Mouse (Mus musculus) thymus, adult 2 months (tissue): ENCODE results near the gene Stn1. TPM values are rescaled to one million over a fixed set of nuclear protein-coding genes. Genes with fewer than 3 reads are reported as not detected.

Experiments
- DNase-seq: peaks from one replicate; pipeline ENCODE4 v3.0.0; 2021
- H3K27ac ChIP-seq: fragments of 200-500 bp; 2 replicates; pipeline ENCODE4 v1.5.1; 2012; ENCODE audit warnings: low read length, control low read depth; ENCODE audit not compliant: control insufficient read depth, insufficient read depth
- H3K27me3 ChIP-seq: fragments of 200-500 bp; 2 replicates; pipeline ENCODE4 v1.6.1; 2012; ENCODE audit warnings: mild to moderate bottlenecking, low read length, moderate library complexity, mixed read lengths; ENCODE audit not compliant: control insufficient read depth, insufficient read depth
- H3K36me3 ChIP-seq: fragments of 200-500 bp; 2 replicates; pipeline ENCODE4 v1.6.1; 2012; ENCODE audit warnings: mild to moderate bottlenecking, low read length, moderate library complexity; ENCODE audit not compliant: control insufficient read depth, insufficient read depth
- H3K4me1 ChIP-seq: fragments of 200-500 bp; replicated peaks from 2 replicates; pipeline ENCODE4 v1.6.1; 2012; ENCODE audit warnings: low read length; ENCODE audit not compliant: control insufficient read depth, insufficient read depth
- H3K4me3 ChIP-seq: fragments of 200-500 bp; 2 replicates; pipeline ENCODE4 v1.5.1; 2012; ENCODE audit warnings: mild to moderate bottlenecking, low read length, control low read depth, moderate library complexity; ENCODE audit not compliant: control insufficient read depth, insufficient read depth
- CTCF ChIP-seq: fragments of 200-500 bp; IDR thresholded peaks from 2 replicates; pipeline ENCODE4 v1.5.1; 2012; ENCODE audit warnings: mild to moderate bottlenecking, control low read depth, low read length, moderate library complexity, borderline replicate concordance; ENCODE audit not compliant: control insufficient read depth, poor library complexity, insufficient read depth; ENCODE audit errors: extremely low read depth
- POLR2A ChIP-seq: fragments of 200-500 bp; IDR thresholded peaks from 2 replicates; pipeline ENCODE4 v1.6.1; 2012; ENCODE audit warnings: mild to moderate bottlenecking, low read length, control low read depth, moderate library complexity; ENCODE audit not compliant: control insufficient read depth, poor library complexity, insufficient read depth; ENCODE audit errors: extremely low read depth
- WGBS: fragments of 180-500 bp; shearing (Covaris S2); methylation state at CpG from one replicate; pipeline ENCODE4 v1.1.7; 2018; 5-methylcytosine and 5-hydroxymethylcytosine counted together
- polyA plus RNA-seq: library from polyadenylated mRNA; depleted of rRNA; stranded (reverse); fragments of >200 nt; gene quantifications from 2 replicates; pipeline ENCODE4 v1.2.3, GENCODE M21; 2012

The Stn1 gene
- polyA plus RNA-seq, 1 experiment: 24.8 TPM

DNA sequence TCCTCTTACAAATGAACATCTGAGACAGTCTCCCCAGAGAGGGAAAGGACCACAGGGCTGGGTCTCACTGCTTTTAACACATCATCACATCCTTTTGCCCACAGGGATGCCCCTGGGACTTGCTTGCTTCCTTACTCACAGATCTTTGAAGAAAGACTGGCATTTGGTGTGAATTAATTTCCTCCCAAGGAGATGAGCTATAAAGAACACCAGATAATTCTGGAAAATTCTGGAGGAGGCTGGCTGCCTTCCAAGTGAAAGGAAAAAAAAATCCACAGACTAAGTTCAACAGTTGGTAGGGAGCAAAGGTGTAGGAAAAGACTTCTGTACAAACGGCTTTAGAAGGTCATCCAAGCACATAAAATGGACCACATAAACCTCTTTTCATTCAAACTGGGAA, 3.2 kb downstream of the Stn1 start:
- Histone ChIP-seq H3K4me3 (no peak overlapping the region), H3K27ac (no peak overlapping the region), H3K27me3 (no peaks in the 10 kb centered on the region), H3K4me1 (peaks cover 31% of the 10 kb centered on the region), H3K36me3 (no peaks in the 10 kb centered on the region)
- no peak for DNase-seq
- 88% methylated on average over 1 of the region's 1 CpGs for WGBS
- no peak for TF ChIP-seq CTCF
- no peak for TF ChIP-seq POLR2A

DNA sequence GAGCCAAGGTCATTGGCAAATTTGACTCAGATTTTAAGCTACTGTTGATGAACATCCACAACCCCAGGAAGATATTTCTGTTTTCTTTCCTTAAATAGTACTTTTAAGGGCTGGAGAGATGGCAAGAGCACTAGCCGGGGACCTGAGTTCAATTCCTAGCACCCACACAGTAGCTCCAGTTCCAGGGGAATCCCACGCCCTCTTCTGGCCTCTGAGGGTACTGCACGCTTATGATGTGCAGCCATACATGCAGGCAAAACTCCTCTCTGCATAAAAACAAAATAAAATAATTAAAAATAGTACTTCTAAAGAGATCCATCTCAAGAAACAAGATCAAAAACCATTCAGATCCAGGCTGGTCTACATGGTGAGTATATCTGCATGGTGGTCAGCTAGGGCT, 4.9 kb downstream of the Stn1 start:
- TF ChIP-seq POLR2A (no peak), CTCF (no peak)
- no peak for DNase-seq
- Histone ChIP-seq H3K4me1 (peaks cover 24% of the 10 kb centered on the region), H3K27ac (no peak overlapping the region), H3K36me3 (no peaks in the 10 kb centered on the region), H3K27me3 (no peaks in the 10 kb centered on the region), H3K4me3 (no peak overlapping the region)
- 95% methylated on average over 3 of the region's 3 CpGs for WGBS

DNA sequence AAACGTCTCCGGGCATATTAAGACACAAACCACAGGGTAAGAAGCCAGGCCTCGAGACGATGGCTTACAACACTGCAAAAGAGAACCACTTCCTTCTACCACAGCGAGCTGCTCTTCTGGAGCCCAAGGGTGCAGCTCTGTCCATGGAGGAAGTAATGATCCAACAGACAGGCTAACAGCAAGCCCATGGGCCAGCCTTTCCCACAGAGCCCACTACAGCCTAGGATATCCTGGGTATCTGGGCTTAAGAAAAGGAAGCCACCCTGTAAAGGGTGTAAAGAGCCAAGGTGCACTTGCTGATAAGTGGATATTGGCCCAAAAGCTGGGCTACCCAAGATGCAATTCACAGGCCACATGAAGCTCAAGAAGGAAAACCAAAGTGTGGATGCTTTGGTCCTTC, 6.0 kb downstream of the Stn1 start:
- peaks cover 31% of the 10 kb centered on the region for H3K4me1 ChIP-seq
- TF ChIP-seq POLR2A (no peak), CTCF (no peak)
- no peaks in the 10 kb centered on the region for H3K36me3 ChIP-seq
- no peak overlapping the region for H3K4me3 ChIP-seq
- no peak for DNase-seq
- no peaks in the 10 kb centered on the region for H3K27me3 ChIP-seq
- H3K27ac ChIP-seq: peak overlapping the region; percentile 22; the same call in 1 of the 2 replicates
- WGBS: 5% methylated on average over 5 of the region's 5 CpGs

DNA sequence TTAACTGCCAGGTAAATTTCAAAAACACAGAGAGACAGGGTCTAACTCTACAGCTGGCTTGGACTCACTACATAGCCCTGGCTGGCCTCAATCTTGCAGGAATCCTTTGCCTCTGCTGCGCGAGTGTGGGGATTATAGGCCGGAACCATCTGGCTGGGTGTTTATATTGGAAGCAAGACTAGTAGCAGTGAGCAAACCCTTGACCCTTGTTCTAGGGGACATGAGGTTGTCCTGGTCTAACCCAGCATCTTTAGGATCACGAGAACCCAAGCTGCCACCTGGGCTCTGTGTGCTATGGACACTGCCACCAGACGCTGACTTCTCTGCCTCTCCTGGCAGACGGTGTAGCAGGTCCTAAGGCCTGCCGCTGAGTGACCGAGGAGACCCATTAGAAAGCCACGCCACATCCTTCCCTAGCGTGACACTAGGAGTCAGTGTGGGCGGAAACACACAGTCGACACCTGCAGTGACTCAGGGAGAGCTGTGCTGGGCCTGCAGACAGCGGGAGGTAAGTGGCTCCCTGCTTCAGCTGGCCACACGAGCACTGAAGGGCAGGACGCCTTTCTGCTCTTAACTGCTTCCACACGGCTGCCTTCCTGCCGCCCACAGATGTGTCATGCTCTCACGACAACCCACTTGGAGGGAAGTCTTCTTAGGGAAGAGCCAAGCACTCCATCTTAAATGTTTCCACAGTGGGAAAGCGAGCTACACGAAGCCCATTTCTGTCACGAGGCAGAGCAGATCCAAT, 10.9 kb downstream of the Stn1 start:
- TF ChIP-seq POLR2A (no peak), CTCF (0 out of 2 replicates have a peak, but pooled peaks have one; percentile 30)
- no peak overlapping the region for H3K4me3 ChIP-seq
- H3K36me3 ChIP-seq: peaks cover 5% of the 10 kb centered on the region; the same call in 1 of the 2 replicates
- WGBS: 36% methylated on average over 21 of the region's 21 CpGs
- H3K4me1 ChIP-seq: peaks cover 35% of the 10 kb centered on the region
- peak; percentile 47 for DNase-seq
- no peak overlapping the region for H3K27ac ChIP-seq
- H3K27me3 ChIP-seq: no peaks in the 10 kb centered on the region

DNA sequence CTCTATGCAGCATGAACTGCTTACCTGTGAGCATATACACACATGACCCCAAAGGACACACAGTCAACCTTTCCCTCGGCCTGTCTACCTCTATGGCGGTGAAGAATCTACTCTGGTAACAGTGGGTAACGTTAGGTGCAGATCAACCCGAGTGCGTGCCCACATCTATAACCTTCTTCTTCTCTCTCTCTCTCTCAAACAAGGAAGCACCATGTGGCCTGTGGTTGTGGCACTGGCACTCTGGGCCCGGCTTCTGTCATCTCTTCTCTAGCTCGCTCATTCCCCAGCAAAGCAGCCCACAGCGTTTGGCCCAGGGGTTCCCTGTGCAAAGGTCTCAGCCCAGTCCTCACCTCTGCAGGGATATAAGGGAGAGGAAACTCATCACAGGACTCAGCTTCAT, 12.4 kb downstream of the Stn1 start:
- no peak overlapping the region for H3K4me3 ChIP-seq
- no peaks in the 10 kb centered on the region for H3K27me3 ChIP-seq
- peak overlapping the region; percentile 34; the same call in 1 of the 2 replicates for H3K27ac ChIP-seq
- no peak for TF ChIP-seq CTCF
- TF ChIP-seq POLR2A: no peak
- H3K36me3 ChIP-seq: peaks cover 5% of the 10 kb centered on the region; the same call in 1 of the 2 replicates
- H3K4me1 ChIP-seq: peaks cover 26% of the 10 kb centered on the region
- DNase-seq: no peak
- 9% methylated on average over 8 of the region's 8 CpGs for WGBS

DNA sequence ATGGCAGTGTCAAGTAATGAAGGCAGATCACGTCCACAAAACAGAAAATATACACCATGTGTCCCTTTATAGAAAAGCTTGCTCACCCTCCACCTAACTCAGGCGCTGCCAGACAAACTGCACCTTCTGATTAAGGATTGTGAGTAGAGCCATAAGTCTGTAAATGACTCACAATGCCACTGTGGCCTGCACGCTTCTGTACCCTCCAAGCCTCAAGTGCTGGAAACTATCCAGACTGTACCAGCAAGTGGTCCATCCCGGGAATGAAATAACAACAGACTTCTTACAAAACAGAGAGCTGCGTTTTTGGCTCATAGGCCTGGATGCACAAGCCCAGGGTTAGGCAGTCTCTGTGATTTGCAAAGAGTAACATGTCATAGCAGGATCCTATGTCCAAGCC, 15.9 kb downstream of the Stn1 start:
- WGBS: 97% methylated on average over 5 of the region's 5 CpGs
- peaks cover 12% of the 10 kb centered on the region for H3K4me1 ChIP-seq
- no peak for DNase-seq
- TF ChIP-seq POLR2A: no peak
- no peak for TF ChIP-seq CTCF
- peaks cover 5% of the 10 kb centered on the region; the same call in 1 of the 2 replicates for H3K36me3 ChIP-seq
- no peak overlapping the region for H3K27ac ChIP-seq
- no peaks in the 10 kb centered on the region for H3K27me3 ChIP-seq
- H3K4me3 ChIP-seq: no peak overlapping the region
